Mouse (Mus musculus): Measurements from ENCODE around the gene Ttc39b. TPM values are rescaled to one million over a fixed set of nuclear protein-coding genes. Genes with fewer than 3 reads are reported as not detected.

Gene Ttc39b
- polyA plus RNA-seq, 1 experiment from 2014 or later: 8.4 TPM

DNA sequence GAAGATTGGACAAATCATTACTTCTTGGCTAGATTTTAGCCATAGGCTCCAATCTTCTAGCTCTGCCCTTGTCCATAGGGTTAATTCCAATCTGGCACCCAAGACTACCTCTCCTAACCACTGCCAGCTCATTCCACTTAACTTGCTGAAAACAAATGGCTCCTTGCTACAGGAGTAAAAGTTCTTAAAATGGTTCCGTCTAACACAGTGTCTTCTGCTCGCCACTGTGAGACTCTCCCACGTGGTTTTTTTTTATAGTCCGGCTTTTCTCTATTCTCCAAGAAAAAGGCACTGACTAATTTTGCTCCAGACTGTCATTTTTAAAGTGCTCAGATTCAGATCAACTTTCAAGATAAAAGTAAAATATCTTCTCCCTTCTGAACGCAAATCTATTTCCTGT lies 104.8 kb downstream of the Ttc39b start:
- H3K27ac ChIP-seq: no peak overlapping the region
- 97% methylated on average over 5 of the region's 5 CpGs for WGBS (ENCODE audit: missing documents)
- no peak overlapping the region for H3K4me3 ChIP-seq (ENCODE audit: inconsistent target)
- no peaks in the 10 kb centered on the region for H3K79me2 ChIP-seq (ENCODE audit: inconsistent target)
- H3K36me3 ChIP-seq (ENCODE audit: inconsistent target): no peaks in the 10 kb centered on the region

DNA sequence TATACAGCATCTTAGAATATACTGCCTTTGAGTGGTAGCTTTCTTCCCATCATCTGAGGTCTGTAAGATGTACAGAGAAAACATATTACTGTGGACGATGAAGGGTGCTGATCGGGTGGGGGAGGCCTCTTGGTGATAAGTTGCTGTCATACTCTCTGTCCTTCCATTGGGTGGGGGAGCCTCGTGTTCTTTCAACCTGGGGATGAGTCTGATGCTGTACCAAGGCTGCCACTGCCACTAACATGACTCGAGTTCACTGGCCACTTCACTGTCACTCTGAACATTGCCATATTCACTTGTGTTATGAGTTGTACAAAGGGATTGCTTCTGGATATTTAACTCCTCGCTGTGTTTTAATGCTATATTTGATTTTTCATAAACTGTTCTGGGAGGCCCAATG lies 106.9 kb downstream of the Ttc39b start:
- Histone ChIP-seq H3K4me3 (ENCODE audit: inconsistent target) (no peak overlapping the region), H3K79me2 (ENCODE audit: inconsistent target) (no peaks in the 10 kb centered on the region), H3K36me3 (ENCODE audit: inconsistent target) (no peaks in the 10 kb centered on the region), H3K27ac (no peak overlapping the region)
- 95% methylated on average over 5 of the region's 5 CpGs for WGBS (ENCODE audit: missing documents)

DNA sequence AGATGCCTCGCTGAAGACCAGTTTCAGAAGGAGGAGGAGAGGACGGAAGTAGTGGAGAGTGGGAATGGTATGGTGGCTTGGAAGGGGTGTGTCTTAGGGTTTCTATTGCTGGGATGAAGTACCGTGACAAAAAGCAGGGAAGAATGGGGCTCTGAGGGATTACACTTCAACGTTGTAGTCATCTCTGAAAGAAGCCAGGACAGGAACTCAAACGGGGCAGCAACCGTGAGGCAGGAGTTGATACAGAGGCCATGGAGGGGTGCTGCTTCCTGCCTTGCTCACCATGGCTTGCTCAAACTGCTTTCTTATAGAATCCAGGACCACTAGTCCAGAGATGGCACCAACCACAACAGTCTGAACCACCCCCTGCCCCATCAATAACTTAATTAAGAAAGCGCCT lies 107.7 kb downstream of the Ttc39b start:
- Histone ChIP-seq H3K79me2 (ENCODE audit: inconsistent target) (no peaks in the 10 kb centered on the region), H3K36me3 (ENCODE audit: inconsistent target) (no peaks in the 10 kb centered on the region), H3K27ac (no peak overlapping the region), H3K4me3 (ENCODE audit: inconsistent target) (no peak overlapping the region)
- WGBS (ENCODE audit: missing documents): 88% methylated on average over 6 of the region's 7 CpGs

DNA sequence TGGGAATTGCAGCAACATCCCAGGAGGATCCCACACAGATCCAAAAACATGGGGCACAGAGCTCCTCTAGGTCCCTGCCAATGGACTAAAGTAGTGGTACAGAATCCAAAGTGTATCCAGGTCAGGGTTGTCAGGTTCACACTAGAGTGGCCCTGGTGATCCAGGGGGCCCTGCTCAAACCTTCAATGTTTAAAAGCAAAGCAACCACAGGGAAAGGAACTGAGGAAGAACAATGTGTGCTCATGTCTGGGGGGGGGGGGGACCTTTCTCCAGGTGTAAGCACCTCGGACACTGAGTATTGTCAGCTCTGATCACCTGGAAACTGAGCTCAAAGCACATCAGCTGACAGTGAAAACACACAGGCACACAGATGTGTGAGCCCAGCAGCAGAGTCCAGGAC lies 108.3 kb downstream of the Ttc39b start:
- no peaks in the 10 kb centered on the region for H3K79me2 ChIP-seq (ENCODE audit: inconsistent target)
- WGBS (ENCODE audit: missing documents): 92% methylated on average over 1 of the region's 1 CpGs
- H3K36me3 ChIP-seq (ENCODE audit: inconsistent target): no peaks in the 10 kb centered on the region
- H3K4me3 ChIP-seq (ENCODE audit: inconsistent target): no peak overlapping the region
- no peak overlapping the region for H3K27ac ChIP-seq

DNA sequence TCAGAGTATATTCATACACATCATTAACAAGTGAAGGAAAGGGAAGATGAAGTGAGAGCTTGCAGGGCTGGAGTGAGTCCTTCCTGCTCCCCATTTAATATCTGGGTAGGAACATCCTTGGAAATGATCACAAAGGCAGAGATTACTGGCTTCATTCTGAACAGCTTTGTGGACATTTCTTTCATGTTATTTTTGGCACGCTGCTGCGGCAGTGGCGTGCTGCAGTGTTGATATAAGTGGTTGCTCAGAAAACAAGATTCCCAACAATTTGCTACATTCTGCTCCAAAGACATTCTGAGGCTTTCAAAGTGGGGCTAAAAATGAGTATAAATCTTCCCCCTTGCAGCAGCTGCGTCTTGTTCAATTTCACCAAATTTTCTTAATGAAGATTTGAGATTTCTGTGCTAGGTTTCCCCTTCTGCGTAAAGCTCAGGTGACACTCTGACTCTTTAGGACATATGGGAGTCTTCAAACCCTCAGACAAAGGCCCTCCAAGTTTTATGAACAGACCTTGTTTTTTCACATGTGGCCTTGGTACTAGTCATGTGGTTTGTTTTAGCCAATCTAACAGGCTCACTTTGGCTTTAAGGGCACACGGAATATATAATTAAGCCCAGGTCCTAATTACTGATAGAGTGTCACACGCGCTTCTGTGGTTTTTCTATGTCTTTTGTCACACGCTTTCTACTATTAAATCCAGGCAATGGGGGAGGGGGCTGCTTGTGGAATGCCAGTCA lies 109.1 kb downstream of the Ttc39b start:
- WGBS (ENCODE audit: missing documents): 97% methylated on average over 9 of the region's 9 CpGs

DNA sequence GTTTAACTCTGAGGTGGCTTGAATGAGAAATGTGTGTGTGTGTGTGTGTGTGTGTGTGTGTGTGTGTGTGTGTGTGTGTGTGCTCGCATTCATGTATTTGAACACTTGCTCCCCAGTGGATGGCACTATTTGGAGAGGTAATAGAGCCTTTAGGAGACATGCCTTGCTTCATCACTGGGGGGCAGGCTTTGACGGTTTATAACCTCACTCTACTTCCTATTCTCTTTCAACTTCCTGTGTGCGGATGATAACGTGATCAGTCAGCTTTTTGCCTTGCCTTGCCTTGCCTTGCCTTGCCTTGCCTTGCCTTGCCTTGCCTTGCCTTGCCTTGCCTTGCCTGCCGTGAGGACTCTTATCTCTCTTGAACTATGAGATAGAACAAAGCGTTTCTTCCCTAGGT lies 110.3 kb downstream of the Ttc39b start:
- Histone ChIP-seq H3K79me2 (ENCODE audit: inconsistent target) (no peaks in the 10 kb centered on the region), H3K27ac (no peak overlapping the region), H3K4me3 (ENCODE audit: inconsistent target) (no peak overlapping the region), H3K36me3 (ENCODE audit: inconsistent target) (no peaks in the 10 kb centered on the region)
- 62% methylated on average over 5 of the region's 6 CpGs for WGBS (ENCODE audit: missing documents)

More for the DNA sequence above, 109.1 kb downstream of the Ttc39b start:
- Histone ChIP-seq H3K36me3 (ENCODE audit: inconsistent target) (no peaks in the 10 kb centered on the region), H3K27ac (no peak overlapping the region), H3K79me2 (ENCODE audit: inconsistent target) (no peaks in the 10 kb centered on the region), H3K4me3 (ENCODE audit: inconsistent target) (no peak overlapping the region)

DNA sequence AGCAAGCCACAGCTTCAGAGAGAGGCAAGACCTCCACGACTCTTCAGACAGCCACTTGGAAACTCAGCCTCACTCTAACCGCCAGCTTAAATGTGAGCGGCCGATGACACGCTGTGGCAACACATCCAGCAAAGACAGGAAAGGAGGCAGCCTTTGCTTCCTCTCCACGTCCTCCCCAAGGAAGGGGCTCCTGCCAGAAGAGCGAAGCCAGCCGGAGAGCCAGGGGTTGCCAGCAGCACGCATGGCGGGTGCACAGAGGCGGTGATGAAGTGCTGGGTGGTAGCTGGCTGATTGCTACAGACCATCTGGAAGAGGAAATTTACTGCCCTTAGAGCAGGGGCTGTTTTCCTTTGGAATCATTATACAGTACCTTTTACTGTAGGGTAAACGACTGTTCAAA lies 112.3 kb downstream of the Ttc39b start:
- no peak overlapping the region for H3K27ac ChIP-seq
- no peaks in the 10 kb centered on the region for H3K79me2 ChIP-seq (ENCODE audit: inconsistent target)
- H3K4me3 ChIP-seq (ENCODE audit: inconsistent target): no peak overlapping the region
- 12% methylated on average over 12 of the region's 12 CpGs for WGBS (ENCODE audit: missing documents)
- no peaks in the 10 kb centered on the region for H3K36me3 ChIP-seq (ENCODE audit: inconsistent target)

DNA sequence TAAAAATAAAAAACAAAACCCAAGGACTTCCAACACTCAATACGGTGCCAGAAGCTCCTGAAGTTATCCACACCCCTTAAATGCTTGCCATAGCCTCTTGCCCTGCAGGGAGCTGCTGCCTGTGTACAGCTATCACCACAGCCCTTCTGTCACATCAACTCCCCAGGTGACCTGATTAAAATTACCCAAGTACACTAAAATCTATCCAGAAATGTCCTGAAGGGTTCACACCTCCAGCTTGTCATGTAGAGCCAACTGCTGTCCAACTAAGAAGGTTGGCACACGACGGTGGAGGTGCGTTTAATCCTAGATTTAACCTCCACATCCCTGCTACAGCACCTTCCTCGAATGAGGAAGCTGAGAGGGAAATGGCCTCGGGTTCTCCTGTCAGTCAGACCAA lies 113.6 kb downstream of the Ttc39b start:
- 64% methylated on average over 6 of the region's 6 CpGs for WGBS (ENCODE audit: missing documents)
- Histone ChIP-seq H3K4me3 (ENCODE audit: inconsistent target) (no peak overlapping the region), H3K27ac (no peak overlapping the region), H3K79me2 (ENCODE audit: inconsistent target) (no peaks in the 10 kb centered on the region), H3K36me3 (ENCODE audit: inconsistent target) (no peaks in the 10 kb centered on the region)

DNA sequence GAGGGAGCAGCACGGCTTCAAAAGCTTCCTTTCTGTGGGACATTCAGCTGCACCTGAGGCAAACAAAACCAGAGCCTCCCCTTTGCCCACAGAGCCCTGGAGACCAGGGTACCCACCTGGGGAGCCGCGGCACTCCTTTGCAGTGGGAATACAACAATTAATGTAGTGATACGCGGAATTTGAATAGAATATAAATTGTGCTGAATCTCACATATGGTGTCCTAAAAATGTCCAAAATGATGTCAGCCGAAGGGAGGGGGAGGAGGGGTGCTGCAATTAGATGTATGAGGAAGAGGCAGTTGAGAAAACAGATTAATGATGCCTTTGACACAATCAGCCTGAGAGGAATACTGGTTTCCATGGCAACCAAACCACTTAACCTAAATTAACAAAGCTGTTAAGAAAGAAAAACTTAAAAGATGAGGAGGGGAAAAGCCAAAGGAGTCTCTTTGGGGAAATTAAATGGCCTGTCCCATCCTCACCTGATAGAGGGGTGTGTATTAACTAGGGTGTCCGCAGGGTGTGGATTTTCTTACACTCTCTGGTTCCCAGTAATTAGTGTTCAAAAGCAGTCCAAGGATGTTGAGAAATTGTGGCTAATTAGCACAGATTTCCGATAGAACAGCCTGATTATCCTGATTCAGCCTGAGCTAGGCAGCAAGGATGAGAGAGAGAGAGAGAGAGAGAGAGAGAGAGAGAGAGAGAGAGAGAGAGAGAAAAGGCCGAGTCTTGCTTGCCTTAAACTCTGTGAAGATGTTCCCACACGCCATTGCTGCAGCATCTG lies 117.1 kb downstream of the Ttc39b start:
- 88% methylated on average over 10 of the region's 10 CpGs for WGBS (ENCODE audit: missing documents)
- Histone ChIP-seq H3K79me2 (ENCODE audit: inconsistent target) (no peaks in the 10 kb centered on the region), H3K4me3 (ENCODE audit: inconsistent target) (no peak overlapping the region), H3K27ac (no peak overlapping the region), H3K36me3 (ENCODE audit: inconsistent target) (no peaks in the 10 kb centered on the region)

DNA sequence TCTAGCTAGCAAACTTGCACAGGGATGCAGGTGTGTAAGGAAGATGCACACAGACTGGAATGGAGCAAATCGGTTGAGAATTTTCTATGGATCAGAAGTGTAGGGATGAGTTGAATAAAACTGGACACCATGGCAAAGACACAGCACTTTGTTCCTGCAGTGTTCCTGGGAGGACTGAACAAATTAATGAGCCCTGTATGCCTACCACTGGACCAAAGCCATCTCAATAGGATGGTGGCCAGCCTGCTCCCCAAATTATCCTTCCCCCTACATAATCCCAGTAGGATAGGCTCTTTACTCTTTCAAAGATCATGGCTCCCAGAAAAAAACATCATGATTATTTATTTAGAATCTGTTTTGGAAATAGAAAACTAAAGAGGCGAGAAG lies 117.6 kb downstream of the Ttc39b start:
- H3K79me2 ChIP-seq (ENCODE audit: inconsistent target): no peaks in the 10 kb centered on the region
- WGBS (ENCODE audit: missing documents): 95% methylated on average over 2 of the region's 2 CpGs
- no peaks in the 10 kb centered on the region for H3K36me3 ChIP-seq (ENCODE audit: inconsistent target)
- no peak overlapping the region for H3K4me3 ChIP-seq (ENCODE audit: inconsistent target)
- no peak overlapping the region for H3K27ac ChIP-seq

DNA sequence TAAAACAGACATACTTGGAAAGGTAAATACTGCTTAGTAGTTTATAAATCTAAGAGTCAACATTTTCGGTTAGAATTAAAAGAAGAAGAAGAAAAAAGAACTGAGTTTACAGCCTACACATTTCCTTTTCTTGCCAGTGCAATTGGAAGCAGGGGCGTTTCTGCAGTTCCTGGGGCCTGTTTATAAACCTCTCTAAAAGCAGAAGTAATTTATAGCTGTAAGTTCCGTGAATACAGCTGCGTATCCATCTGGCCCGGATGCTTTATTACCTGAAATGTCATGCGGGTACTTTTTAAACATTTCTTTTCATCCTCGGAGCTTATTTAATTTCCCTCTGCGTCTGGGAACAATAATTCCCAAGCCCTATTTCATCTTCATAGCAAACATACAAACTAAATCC lies 124.7 kb downstream of the Ttc39b start:
- H3K27ac ChIP-seq: no peak overlapping the region
- no peak overlapping the region for H3K4me3 ChIP-seq (ENCODE audit: inconsistent target)
- no peaks in the 10 kb centered on the region for H3K36me3 ChIP-seq (ENCODE audit: inconsistent target)
- WGBS (ENCODE audit: missing documents): 1% methylated on average over 8 of the region's 8 CpGs
- no peaks in the 10 kb centered on the region for H3K79me2 ChIP-seq (ENCODE audit: inconsistent target)

DNA sequence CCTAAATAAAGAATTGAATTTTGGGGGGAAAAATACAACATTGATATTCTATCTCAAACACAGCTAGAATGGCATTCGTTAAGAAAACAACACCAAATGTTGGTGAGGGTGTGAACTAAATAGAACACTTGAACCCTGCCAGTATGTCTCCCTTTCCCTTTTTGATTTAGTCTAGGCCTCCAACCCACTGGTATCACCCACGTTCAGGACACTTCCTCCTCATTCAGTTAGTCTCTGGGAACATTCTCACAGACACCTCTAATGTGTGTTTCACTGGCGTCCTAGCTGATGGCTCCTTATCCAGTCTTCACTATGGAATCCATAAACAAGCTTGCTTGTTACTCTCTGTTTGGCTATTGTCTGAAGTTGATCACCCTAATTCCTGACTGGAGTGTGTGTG lies 125.9 kb downstream of the Ttc39b start:
- no peaks in the 10 kb centered on the region for H3K36me3 ChIP-seq (ENCODE audit: inconsistent target)
- no peaks in the 10 kb centered on the region for H3K79me2 ChIP-seq (ENCODE audit: inconsistent target)
- H3K27ac ChIP-seq: no peak overlapping the region
- 82% methylated on average over 3 of the region's 3 CpGs for WGBS (ENCODE audit: missing documents)
- H3K4me3 ChIP-seq (ENCODE audit: inconsistent target): no peak overlapping the region

DNA sequence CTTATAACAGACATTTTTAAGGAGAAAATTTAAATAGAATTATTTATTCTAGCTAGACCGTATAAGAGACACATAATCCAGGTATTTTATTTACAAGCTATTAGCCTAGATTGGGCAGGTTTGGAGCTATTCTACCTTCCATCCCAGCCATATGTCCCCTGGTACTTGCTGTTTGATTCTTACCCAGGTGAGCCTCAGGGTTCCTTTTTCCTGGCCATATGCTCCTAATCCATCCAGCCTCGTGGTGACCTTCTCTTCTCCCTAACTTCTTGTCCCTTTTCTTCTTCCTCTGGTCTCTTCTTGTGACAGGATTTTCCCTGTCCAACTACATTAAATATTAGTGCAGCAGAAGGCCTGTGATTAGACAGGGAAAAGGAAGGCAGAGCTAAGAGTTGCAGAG lies 134.3 kb downstream of the Ttc39b start:
- 90% methylated on average over 2 of the region's 2 CpGs for WGBS (ENCODE audit: missing documents)

DNA sequence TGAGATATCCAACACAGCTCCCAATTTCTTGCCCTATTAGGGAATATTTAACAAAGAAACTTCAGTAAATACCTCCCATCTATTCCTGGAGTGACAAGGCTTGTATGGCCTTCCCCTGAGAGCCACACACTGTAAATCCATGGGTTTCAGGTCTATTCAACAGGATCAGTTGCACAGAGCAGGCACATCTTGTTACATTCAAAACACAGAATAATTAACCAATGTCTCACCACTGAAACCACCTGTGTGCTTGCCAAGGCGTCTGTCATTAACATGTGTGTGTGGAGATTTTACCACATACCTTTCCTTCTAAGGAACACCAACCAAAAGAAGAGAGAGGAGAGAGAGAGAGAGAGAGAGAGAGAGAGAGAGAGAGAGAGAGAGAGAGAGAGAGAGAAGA lies 136.7 kb downstream of the Ttc39b start:
- no peaks in the 10 kb centered on the region for H3K79me2 ChIP-seq (ENCODE audit: inconsistent target)
- no peak overlapping the region for H3K4me3 ChIP-seq (ENCODE audit: inconsistent target)
- no peaks in the 10 kb centered on the region for H3K36me3 ChIP-seq (ENCODE audit: inconsistent target)
- WGBS (ENCODE audit: missing documents): 83% methylated on average over 1 of the region's 1 CpGs
- H3K27ac ChIP-seq: no peak overlapping the region

More for the DNA sequence above, 134.3 kb downstream of the Ttc39b start:
- no peaks in the 10 kb centered on the region for H3K79me2 ChIP-seq (ENCODE audit: inconsistent target)
- H3K27ac ChIP-seq: no peak overlapping the region
- H3K36me3 ChIP-seq (ENCODE audit: inconsistent target): no peaks in the 10 kb centered on the region
- no peak overlapping the region for H3K4me3 ChIP-seq (ENCODE audit: inconsistent target)

DNA sequence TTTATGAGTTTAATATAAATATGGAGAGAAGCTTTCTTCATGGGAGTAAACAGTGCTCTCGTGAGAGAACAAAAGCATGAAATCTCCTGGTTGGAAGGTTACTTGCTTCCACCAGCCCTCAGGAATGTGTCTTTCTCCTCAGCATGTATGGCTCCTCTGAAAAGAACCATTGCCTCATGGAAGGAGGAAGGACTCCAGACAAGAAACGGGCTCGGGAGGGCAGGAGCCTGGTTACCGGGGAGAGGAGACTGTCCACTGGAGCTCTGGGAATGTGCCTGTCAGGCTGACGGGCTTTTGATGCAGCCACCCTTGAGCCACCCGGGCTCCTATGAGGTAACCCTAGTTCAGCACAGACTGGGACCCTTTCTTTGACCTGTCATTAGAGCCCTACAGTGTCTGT lies 137.6 kb downstream of the Ttc39b start:
- 82% methylated on average over 6 of the region's 6 CpGs for WGBS (ENCODE audit: missing documents)
- Histone ChIP-seq H3K27ac (no peak overlapping the region), H3K36me3 (ENCODE audit: inconsistent target) (no peaks in the 10 kb centered on the region), H3K4me3 (ENCODE audit: inconsistent target) (no peak overlapping the region), H3K79me2 (ENCODE audit: inconsistent target) (no peaks in the 10 kb centered on the region)

All from macrophage (primary cell).